ENCODE assay signal across 17 mouse cellular contexts in the genomic region with DNA sequence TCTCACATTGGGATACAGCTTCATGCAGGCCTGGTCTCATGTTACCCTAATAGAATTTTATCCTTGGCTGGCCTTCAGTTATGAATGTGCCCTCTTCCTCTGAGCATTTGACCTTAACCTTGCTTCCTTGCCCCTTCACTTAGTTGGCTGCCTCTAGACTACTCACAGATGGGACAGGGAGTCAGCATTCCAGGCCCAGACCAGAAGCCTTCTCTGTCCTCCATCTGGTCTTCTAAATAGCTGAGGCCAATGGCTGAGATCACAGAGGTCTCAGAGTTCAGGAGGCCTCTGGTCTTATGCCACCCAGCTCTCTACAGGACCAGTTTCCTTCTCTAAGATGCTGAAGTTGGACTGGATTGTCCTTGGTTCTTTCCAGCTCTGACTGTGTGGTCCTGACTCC. TPM values are rescaled to one million over a fixed set of nuclear protein-coding genes. Genes with fewer than 3 reads are reported as not detected.
DNase-seq lines count a peak whose midpoint lies in the region; ATAC-seq and TF ChIP-seq lines count a peak whose summit lies in the region.
"Had no signal": no experiment of that assay in that cellular context is flagged by ENCODE, and none has a peak within 500 bp of the region (broad histone marks: within the 10 kb centered on the region; RNA-seq: fewer than 3 reads in every experiment).

No protein-coding gene starts in this region.

- no peaks in the 10 kb centered on the region for H3K9me3 ChIP-seq in lung, postnatal 0 days (ENCODE audit: low read length)
- H3K9me3 ChIP-seq: embryonic facial prominence, embryonic 15.5 days; hindbrain, embryonic 10.5 days; limb, embryonic 10.5 days; liver, embryonic 12.5 days; midbrain, embryonic 13.5 days; neural tube, embryonic 13.5 days had no signal

- intact Hi-C loops in heart, postnatal 36 days (cut with DNase I): no loop called here

- no peaks in the 10 kb centered on the region for H3K27me3 ChIP-seq in kidney, adult 2 months (replicated peaks; ENCODE audit: control insufficient read depth, insufficient read depth, low read length)
- H3K27me3 ChIP-seq in lung, postnatal 0 days (replicated peaks; ENCODE audit: insufficient read depth, low read length): no peaks in the 10 kb centered on the region
- H3K27me3 ChIP-seq: embryonic facial prominence, embryonic 15.5 days; liver, embryonic 12.5 days; midbrain, embryonic 13.5 days; neural tube, embryonic 13.5 days had no signal

- peak; percentile 39 for ATAC-seq in lung, postnatal 0 days
- ATAC-seq: forebrain, embryonic 16.5 days; liver, embryonic 12.5 days; midbrain, embryonic 13.5 days had no signal

- TF ChIP-seq CTCF in kidney, adult 2 months (conservative IDR thresholded peaks at IDR 0.05; ENCODE audit: insufficient read depth, insufficient read length, low read depth, low read length): no peak
- TF ChIP-seq CTCF in lung, postnatal 0 days (IDR thresholded peaks at IDR 0.05): no peak

- no peaks in the 10 kb centered on the region for H3K36me3 ChIP-seq in kidney, adult 2 months (ENCODE audit: control insufficient read depth, insufficient read depth, low read length)
- no peaks in the 10 kb centered on the region for H3K36me3 ChIP-seq in lung, postnatal 0 days (ENCODE audit: insufficient read depth, low read length)

- no peak for TF ChIP-seq POLR2A in kidney, adult 2 months (IDR thresholded peaks at IDR 0.05; ENCODE audit: low read depth, low read length)

- H3K4me1 ChIP-seq in kidney, adult 2 months (ENCODE audit: control insufficient read depth, insufficient read depth, low read length): no peaks in the 10 kb centered on the region
- no peaks in the 10 kb centered on the region for H3K4me1 ChIP-seq in lung, postnatal 0 days (ENCODE audit: insufficient read depth, low read depth, low read length)
- H3K4me1 ChIP-seq: liver, embryonic 12.5 days had no signal

- no peak overlapping the region for H3K4me3 ChIP-seq in kidney, adult 2 months (ENCODE audit: insufficient read depth, low read depth, low read length)
- H3K4me3 ChIP-seq in lung, postnatal 0 days (ENCODE audit: low read depth, low read length): no peak overlapping the region
- H3K4me3 ChIP-seq: embryonic facial prominence, embryonic 15.5 days; hindbrain, embryonic 10.5 days; limb, embryonic 10.5 days; liver, embryonic 12.5 days; midbrain, embryonic 13.5 days; neural tube, embryonic 13.5 days had no signal

- no peak for TF ChIP-seq EP300 in lung, postnatal 0 days (IDR thresholded peaks at IDR 0.05)

- no peak overlapping the region for H3K27ac ChIP-seq in kidney, adult 2 months (ENCODE audit: insufficient read depth, low read depth, low read length)
- no peak overlapping the region for H3K27ac ChIP-seq in lung, postnatal 0 days (ENCODE audit: low read length)
- H3K27ac ChIP-seq: embryonic facial prominence, embryonic 15.5 days; hindbrain, embryonic 10.5 days; limb, embryonic 10.5 days; liver, embryonic 12.5 days; midbrain, embryonic 13.5 days; neural tube, embryonic 13.5 days had no signal

- peak; percentile 96 for DNase-seq in heart, adult 11 months
- no peak for DNase-seq in heart, postnatal 36 days
- peak; percentile 38 for DNase-seq in kidney, adult 2 months
- DNase-seq in kidney, postnatal 10 days: no peak
- DNase-seq in lung, postnatal 0 days (ENCODE audit: low spot score): no peak
- no peak for DNase-seq in lung, postnatal 10 days
- peak; percentile 54 for DNase-seq in skeletal muscle tissue, adult 2 months (ENCODE audit: low read depth, low spot score)
- DNase-seq: lung, adult 2 months; right cerebral cortex, adult 18-20 months; thymus, postnatal 25 days had no signal

- no peak overlapping the region for H3K4me2 ChIP-seq in lung, postnatal 0 days (replicated peaks; ENCODE audit: low read depth, low read length)
- H3K4me2 ChIP-seq: embryonic facial prominence, embryonic 15.5 days; liver, embryonic 12.5 days; midbrain, embryonic 13.5 days; neural tube, embryonic 13.5 days had no signal

- no peak overlapping the region for H3K9ac ChIP-seq in lung, postnatal 0 days (replicated peaks; ENCODE audit: low read depth)
- H3K9ac ChIP-seq: embryonic facial prominence, embryonic 15.5 days; liver, embryonic 12.5 days; midbrain, embryonic 13.5 days; neural tube, embryonic 13.5 days had no signal

RNA-seq across cellular contexts. Expression of a gene that starts 41.7 kb away (rescaled TPM):
- total RNA-seq in heart, postnatal 36 days (2021): 10 to 100 TPM; 14.7 to 16.8 TPM
- 36.8 and 39.1 TPM in 2 replicates for polyA plus RNA-seq in kidney, adult 2 months (2012; rRNA removed)
- polyA plus RNA-seq in lung, postnatal 0 days (2015; fragmentation: Nextera tagmentation; extraction: Ambion mirVana): 10.0 and 11.1 TPM in 2 replicates

Comparison
In these comparisons a context has a peak if more than half of its experiments do, and no peak if none do; other contexts are left out.
1. DNase-seq: peak in heart, adult 11 months (single experiment), kidney, adult 2 months (single experiment) and skeletal muscle tissue, adult 2 months (single experiment); none in heart, postnatal 36 days (0 of 2), kidney, postnatal 10 days (single experiment), lung, postnatal 0 days (single experiment) and lung, postnatal 10 days (single experiment).